In genomic region chr7:91090317-91090829, GRCm38 (mm10) we compare ENCODE assay signal across 9 mouse cellular contexts.
DNase-seq lines count a peak whose midpoint lies in the region; ATAC-seq and TF ChIP-seq lines count a peak whose summit lies in the region.
"Had no signal": no experiment of that assay in that cellular context is flagged by ENCODE, and none has a peak within 500 bp of the region (broad histone marks: within the 10 kb centered on the region; RNA-seq: fewer than 3 reads in every experiment).

No protein-coding gene starts in this region.

- H3K4me2 ChIP-seq in heart, embryonic 12.5 days: peak overlapping the region; percentile 62
- peak overlapping the region; percentile 70 for H3K4me2 ChIP-seq in hindbrain, embryonic 16.5 days (ENCODE audit: low read length)
- H3K4me2 ChIP-seq in midbrain, embryonic 15.5 days: peak overlapping the region; percentile 53

- H3K4me3 ChIP-seq in heart, embryonic 12.5 days: peak overlapping the region; percentile 37; the same call in 1 of the 2 replicates
- peak overlapping the region; percentile 35 for H3K4me3 ChIP-seq in brown adipose tissue, adult 24 weeks (ENCODE audit: insufficient read depth, low read depth, low read length)
- H3K4me3 ChIP-seq in hindbrain, embryonic 16.5 days (ENCODE audit: low read length): peak overlapping the region; percentile 51
- peak overlapping the region; percentile 42 for H3K4me3 ChIP-seq in midbrain, embryonic 15.5 days
- no peak overlapping the region for H3K4me3 ChIP-seq in kidney, adult 2 months (ENCODE audit: insufficient read depth, low read depth, low read length)

- TF ChIP-seq POLR2A in kidney, adult 2 months (IDR thresholded peaks at IDR 0.05; ENCODE audit: low read depth, low read length): no peak

- no peak for ATAC-seq in heart, embryonic 12.5 days (ENCODE audit: insufficient number of reproducible peaks, low FRiP score)
- ATAC-seq in hindbrain, embryonic 16.5 days: peak; percentile 44
- ATAC-seq in midbrain, embryonic 15.5 days (replicated peaks): peak; percentile 70

- H3K9ac ChIP-seq in heart, embryonic 12.5 days: no peak overlapping the region
- H3K9ac ChIP-seq in hindbrain, embryonic 16.5 days (ENCODE audit: low read depth, low read length): peak overlapping the region; percentile 54
- peak overlapping the region; percentile 23 for H3K9ac ChIP-seq in midbrain, embryonic 15.5 days

- no peaks in the 10 kb centered on the region for H3K36me3 ChIP-seq in heart, embryonic 12.5 days
- no peaks in the 10 kb centered on the region for H3K36me3 ChIP-seq in hindbrain, embryonic 16.5 days (ENCODE audit: control insufficient read depth, insufficient read depth, low read length)
- no peaks in the 10 kb centered on the region for H3K36me3 ChIP-seq in midbrain, embryonic 15.5 days (replicated peaks)
- no peaks in the 10 kb centered on the region for H3K36me3 ChIP-seq in kidney, adult 2 months (ENCODE audit: control insufficient read depth, insufficient read depth, low read length)

- no peak for DNase-seq in heart, postnatal 36 days
- DNase-seq in lung, adult 18-20 months: no peak
- DNase-seq in kidney, adult 2 months: no peak
- no peak for DNase-seq in lung, postnatal 25 days (ENCODE audit: low spot score)
- DNase-seq: lung, postnatal 4 days had no signal

- H3K27ac ChIP-seq in heart, embryonic 12.5 days (ENCODE audit: poor library complexity, severe bottlenecking): no peak overlapping the region
- H3K27ac ChIP-seq in brown adipose tissue, adult 24 weeks (replicated peaks; ENCODE audit: low read depth, low read length): no peak overlapping the region; the same call in 1 of the 2 replicates
- H3K27ac ChIP-seq in hindbrain, embryonic 16.5 days (ENCODE audit: low read depth, low read length): peak overlapping the region; percentile 12; the same call in 1 of the 2 replicates
- peak overlapping the region; percentile 61 for H3K27ac ChIP-seq in midbrain, embryonic 15.5 days
- no peak overlapping the region for H3K27ac ChIP-seq in kidney, adult 2 months (ENCODE audit: insufficient read depth, low read depth, low read length)

- intact Hi-C loops in heart, postnatal 36 days (cut with DNase I): no loop called here

- no peak for TF ChIP-seq CTCF in kidney, adult 2 months (conservative IDR thresholded peaks at IDR 0.05; ENCODE audit: insufficient read depth, insufficient read length, low read depth, low read length)

- H3K27me3 ChIP-seq in heart, embryonic 12.5 days (replicated peaks): peaks cover 9% of the 10 kb centered on the region; the same call in 1 of the 2 replicates
- no peaks in the 10 kb centered on the region for H3K27me3 ChIP-seq in hindbrain, embryonic 16.5 days (replicated peaks; ENCODE audit: control insufficient read depth, insufficient read depth, low read length)
- H3K27me3 ChIP-seq in midbrain, embryonic 15.5 days (replicated peaks): no peaks in the 10 kb centered on the region
- peaks cover 1% of the 10 kb centered on the region; the same call in 1 of the 2 replicates for H3K27me3 ChIP-seq in kidney, adult 2 months (replicated peaks; ENCODE audit: control insufficient read depth, insufficient read depth, low read length)

- 45% methylated on average over 5 of the region's 5 CpGs for WGBS in heart, embryonic 12.5 days
- WGBS in hindbrain, embryonic 16.5 days: 47% methylated on average over 5 of the region's 5 CpGs
- 41% methylated on average over 5 of the region's 5 CpGs for WGBS in midbrain, embryonic 15.5 days
- 35% methylated on average over 5 of the region's 5 CpGs for WGBS in kidney, adult 2 months

- no peaks in the 10 kb centered on the region for H3K9me3 ChIP-seq in heart, embryonic 12.5 days (replicated peaks)
- H3K9me3 ChIP-seq in hindbrain, embryonic 16.5 days (ENCODE audit: control insufficient read depth, low read length): no peaks in the 10 kb centered on the region
- no peaks in the 10 kb centered on the region for H3K9me3 ChIP-seq in midbrain, embryonic 15.5 days

- 0 out of 2 replicates have a peak, but pooled peaks cover 9% of the 10 kb centered on the region for H3K4me1 ChIP-seq in heart, embryonic 12.5 days (replicated peaks)
- H3K4me1 ChIP-seq in brown adipose tissue, adult 24 weeks (ENCODE audit: control insufficient read depth, insufficient read depth, insufficient read length, low read length): no peaks in the 10 kb centered on the region
- peaks cover 6% of the 10 kb centered on the region for H3K4me1 ChIP-seq in hindbrain, embryonic 16.5 days (ENCODE audit: control insufficient read depth, insufficient read depth, low read depth, low read length)
- H3K4me1 ChIP-seq in midbrain, embryonic 15.5 days: peaks cover 12% of the 10 kb centered on the region
- no peaks in the 10 kb centered on the region for H3K4me1 ChIP-seq in kidney, adult 2 months (ENCODE audit: control insufficient read depth, insufficient read depth, low read length)

Comparison
In these comparisons a context has a peak if more than half of its experiments do, and no peak if none do; other contexts are left out.
1. H3K27ac ChIP-seq: peak in hindbrain, embryonic 16.5 days (single experiment) and midbrain, embryonic 15.5 days (single experiment); none in heart, embryonic 12.5 days (single experiment), brown adipose tissue, adult 24 weeks (single experiment) and kidney, adult 2 months (single experiment).
2. Peak in every context shown above with its lines, with median percentiles within 50 percentile points of each other: H3K4me2 ChIP-seq.